Mouse (Mus musculus): ENCODE results near the gene Arhgef1. TPM values are rescaled to one million over a fixed set of nuclear protein-coding genes. Genes with fewer than 3 reads are reported as not detected.
A peak's percentile ranks its signal among the peaks of the same experiment; 100 is the strongest.

Gene Arhgef1
- 100 to 1,000 TPM; 166 to 183 TPM for polyA plus RNA-seq (2017; shearing (Covaris generic))

DNA sequence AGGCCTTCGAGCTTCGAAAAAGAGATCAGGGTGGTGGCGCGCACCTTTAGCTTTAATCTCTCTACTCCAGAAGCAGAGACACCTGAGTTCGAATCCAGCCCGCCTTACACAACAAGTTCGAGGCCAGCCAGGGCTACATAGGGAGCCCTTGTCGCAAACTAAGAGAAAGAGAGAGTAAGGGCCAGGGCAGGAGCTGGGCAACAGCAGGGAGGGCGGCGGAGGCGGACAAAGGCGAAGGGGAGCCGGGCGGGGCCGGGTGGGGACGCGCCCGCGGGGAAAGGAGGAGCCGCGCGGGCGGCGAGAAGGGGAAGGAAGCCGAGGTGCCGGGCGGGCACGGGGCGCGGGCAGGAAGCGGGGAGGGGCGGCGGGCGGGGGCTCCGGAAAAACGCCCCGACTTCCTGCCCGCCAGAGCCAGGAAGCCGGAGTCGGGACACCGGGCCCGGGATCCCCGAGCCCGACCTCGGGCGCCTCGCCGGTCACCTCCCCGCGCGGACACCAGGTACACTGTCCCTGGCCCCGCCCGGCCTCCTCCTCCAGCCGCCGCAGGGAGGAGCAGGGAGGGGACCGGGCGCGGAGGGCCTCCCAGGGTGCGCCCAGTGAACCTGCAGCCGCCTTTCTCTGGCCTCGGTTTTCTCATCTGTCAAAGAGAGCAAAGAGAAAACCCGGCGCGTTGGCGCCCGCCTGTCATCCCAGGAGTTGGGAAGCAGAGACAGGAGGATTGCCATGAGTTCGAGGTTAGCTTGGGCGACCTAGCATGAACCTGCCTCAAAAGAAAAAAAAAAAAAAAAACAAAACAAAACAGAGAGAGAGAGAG, at the start of gene Arhgef1:
Gene Arhgef1 (plus strand): TSS at position 283 of the 814 bp plus-strand sequence.
- ATAC-seq, result peak; percentile 15

DNA sequence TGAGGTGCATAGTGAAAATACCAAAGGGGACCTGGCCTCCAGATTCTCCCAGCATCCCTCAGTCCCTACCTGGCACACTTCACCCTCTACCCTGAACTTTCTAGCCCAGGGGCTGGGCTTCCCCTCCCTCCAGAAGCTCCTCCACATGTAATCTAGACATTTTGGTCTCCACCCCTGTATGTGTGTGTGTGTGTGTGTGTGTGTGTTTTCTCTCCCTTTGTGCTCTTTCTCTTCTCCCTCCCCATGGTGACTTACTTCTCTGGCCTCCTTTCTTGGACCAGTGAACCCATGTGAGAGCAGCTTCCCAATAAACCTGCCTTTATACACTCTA, 49.5 kb upstream of the Arhgef1 start:
- no peak for ATAC-seq

DNA sequence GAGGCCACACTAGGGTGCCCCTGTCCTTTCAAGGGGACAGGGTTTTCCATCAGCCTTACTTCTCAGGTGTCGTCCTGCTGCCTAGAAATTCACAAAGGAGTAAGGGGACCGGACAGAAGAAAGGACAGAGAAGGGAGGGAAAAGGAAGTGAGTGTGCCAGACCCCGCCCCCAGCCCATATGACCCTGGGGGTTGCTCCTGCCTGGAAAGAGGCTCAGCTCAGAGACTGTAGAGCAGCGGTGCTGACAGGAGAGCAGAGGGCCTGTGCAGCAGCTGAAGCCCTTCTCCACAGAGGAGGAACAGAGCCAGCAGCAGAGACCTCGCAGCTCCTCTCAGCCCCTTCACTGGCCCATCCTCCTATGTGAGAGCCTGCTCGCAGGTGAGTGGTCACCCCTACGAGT, 49.0 kb upstream of the Arhgef1 start:
- no peak for ATAC-seq

DNA sequence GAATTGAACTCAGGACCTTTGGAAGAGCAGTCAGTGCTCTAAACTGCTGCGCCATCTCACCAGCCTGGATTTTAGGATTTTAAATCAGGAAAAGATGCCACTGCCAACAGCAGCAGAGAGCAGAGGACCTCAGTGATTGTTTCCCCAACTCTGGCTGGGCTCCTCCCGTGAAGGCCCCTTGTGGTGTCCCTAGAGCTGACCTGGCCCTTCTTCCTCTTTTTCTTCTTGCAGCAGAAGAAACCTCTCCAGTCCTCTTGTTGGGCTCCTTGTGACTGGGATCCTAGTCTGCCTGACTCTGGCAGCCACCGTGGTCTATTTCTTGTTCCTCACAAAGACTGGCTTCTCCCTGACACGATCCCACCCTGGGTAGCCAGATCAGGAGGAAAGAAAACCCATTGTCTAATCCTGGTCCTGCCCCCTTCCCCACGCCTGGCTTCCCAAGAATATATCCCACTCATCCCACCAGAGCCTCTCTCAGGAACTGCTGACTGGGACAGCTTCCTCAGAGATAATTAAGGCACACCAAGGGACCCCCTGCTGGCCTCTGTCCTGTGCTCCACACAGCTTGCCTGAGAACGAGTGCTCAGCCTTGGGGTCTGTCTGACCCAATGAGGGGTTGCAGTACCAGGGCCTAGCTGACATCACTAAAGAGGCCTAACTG, 46.1 kb upstream of the Arhgef1 start:
- no peak for ATAC-seq

DNA sequence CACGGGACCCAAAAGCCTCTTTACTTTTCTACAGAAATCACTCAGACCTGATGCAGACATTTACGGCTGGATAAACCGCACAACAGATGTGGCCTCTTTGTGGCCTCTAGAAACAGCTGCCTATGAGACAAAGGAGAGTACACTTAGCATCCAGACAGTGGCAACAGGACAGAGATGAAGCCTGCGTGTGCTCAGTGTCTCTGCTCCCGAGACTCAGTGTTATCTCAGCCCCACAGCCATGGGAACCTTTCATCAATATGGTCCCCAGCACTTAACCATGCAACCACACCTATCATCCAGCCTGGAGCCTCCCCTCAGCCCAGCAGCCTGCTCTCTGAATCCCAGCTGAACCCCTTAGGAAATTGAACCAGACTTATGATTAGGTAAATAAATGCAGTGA, 43.5 kb upstream of the Arhgef1 start:
- no peak for ATAC-seq

DNA sequence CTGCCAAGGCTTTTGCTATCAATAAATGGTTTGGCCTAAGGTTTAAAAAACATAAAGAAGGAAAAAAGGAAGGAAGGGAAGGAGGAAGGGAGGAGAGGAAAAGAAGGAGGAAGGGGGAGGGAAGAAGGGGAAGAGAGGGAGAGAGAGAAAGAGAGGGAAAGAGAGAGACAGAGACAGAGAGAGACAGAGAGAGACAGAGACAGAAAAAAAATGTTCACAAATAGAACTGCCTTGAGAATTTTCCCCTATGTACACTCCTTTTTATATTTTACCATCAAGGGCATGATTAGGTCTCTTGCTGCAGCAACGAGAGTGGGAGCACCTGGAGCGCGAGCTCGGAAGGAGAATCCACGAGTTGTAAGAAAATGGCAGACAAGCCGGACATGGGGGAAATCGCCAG, 40.8 kb upstream of the Arhgef1 start, which contains the start of gene Gm9844:
Gene Gm9844 (plus strand): TSS at position 301 of the 400 bp plus-strand sequence.
- ATAC-seq, result no peak

DNA sequence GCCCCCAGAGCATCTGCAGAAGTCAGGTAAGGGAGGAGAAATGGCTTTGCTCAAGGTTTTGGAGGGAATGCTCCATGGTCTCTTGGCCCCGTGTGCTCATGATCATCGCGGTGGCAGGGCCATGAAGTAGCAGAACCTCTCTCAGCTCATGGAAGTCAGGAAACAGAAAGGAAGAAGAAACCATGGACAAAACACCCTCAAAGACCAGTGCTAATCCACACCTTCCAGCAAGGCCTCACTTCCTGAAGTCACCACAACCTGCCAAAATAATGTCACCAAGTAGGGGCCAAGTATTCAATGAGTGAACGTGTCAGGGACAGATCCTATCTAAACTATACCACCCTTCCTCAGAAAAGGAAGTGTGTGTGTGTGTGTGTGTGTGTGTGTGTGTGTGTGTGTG, 39.9 kb upstream of the Arhgef1 start:
- no peak for ATAC-seq

DNA sequence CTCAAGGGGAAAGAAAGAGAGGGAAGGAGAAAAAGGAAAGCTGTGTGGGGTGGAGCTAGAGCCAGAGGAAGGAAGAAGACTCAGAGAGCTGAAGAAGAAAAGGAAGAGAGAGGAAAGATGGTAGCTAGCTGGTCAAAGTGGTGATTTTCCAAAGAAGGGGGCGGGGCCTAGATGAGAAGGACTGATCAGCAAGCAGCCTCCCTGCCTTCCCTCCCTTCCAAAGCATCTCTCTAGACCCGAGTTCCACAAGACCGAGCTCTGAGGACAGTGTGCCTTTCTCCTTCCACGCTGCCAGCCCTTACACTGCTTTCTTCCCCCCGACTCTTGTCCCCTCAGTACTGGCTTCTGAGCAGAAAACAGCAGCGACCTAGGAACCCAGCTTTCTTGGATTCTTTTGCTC, 38.6 kb upstream of the Arhgef1 start:
- no peak for ATAC-seq

DNA sequence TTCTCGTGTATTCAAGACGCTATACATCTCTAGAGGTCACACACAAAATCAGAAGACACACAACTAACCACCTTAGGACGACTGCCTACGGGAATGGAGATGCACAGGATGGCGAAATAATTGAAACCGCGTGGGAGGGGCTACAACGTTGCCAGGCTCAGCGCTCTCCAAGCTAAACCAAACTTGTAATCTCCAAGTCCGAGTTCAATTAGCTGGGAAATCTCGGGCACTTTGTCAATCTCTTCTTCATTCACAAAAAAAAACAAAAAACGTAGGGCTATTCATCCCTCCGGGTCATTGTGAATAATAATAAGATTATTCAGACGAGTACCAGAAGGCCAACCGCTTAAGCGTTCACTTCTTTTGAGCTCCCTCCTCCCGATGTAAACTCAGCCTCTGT, 33.6 kb upstream of the Arhgef1 start:
- ATAC-seq, result no peak

DNA sequence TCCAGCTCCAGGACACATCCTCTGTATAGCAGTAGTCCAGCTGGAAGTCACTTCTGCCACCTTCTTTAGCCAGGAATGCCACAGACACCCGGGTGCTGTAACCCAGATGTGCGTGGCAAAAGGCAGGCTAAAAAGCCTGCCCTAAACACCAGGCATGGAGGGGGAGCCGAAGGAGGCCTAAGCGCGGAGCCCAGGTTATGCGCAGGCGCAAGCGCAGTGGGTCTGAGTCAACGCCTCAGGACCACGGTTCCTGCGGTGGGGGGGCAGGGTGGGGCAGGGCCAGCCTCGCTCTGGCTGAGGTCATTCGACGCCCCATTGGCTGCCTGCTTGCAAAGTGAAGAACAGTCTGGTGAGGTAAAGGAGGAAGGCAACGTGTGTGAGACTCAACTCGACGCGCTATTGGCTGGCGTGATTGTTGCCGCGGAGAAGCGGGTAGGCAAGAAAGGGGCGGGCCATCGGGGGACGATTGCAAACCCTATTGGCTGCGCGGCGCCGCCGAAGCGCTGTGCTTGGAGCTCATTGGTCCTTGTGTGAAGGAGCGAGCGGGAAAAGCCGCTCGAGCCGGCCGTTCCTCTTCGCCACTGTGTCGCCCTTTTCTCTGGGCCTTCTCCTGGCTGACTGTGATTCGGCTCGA, 33.1 kb upstream of the Arhgef1 start, which contains the start of the genes Lypd4 and Dmrtc2:
Gene Lypd4 (minus strand): TSS at position 410 of the 634 bp plus-strand sequence.
Gene Dmrtc2 (plus strand): TSS at position 526 of the 634 bp plus-strand sequence.
- ATAC-seq, result no peak

DNA sequence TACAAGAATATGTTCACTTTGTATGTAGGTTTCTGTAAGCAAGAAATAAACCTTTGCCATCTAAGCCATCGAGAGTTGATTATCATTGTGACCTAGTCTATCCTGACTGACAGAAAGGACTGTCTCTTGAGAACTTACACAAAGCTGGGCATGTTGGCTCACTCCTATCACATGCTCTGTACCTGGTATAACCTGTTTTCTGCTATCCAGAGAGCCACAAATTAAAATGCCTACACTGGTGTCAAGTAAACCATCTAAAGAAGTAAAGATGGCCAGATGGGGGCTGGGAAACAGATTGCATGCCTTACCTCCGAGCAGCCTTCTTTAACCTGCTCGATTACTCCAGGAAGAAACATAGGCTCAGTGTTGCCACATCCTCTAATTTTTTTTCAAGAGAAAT, 25.1 kb upstream of the Arhgef1 start:
- no peak for ATAC-seq

DNA sequence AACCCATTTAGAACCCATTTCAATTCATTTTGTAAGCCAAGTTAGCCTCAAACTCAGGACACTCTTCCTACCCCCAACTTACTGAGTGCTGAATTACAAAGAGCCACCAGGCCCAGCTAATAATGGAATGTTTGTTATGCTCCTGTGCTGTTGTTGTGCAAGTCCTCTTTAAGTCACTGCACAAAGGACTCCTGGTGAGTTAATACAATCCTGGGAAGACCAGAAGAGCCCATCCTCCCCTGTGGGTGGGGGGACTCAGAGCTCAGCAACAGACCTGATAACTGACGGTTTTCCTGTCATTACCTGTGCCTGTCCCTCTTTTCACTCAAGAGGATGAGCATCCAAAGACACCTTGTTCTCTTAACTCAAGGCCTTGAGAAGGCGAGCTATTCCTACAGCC, 23.1 kb upstream of the Arhgef1 start:
- ATAC-seq, result no peak

DNA sequence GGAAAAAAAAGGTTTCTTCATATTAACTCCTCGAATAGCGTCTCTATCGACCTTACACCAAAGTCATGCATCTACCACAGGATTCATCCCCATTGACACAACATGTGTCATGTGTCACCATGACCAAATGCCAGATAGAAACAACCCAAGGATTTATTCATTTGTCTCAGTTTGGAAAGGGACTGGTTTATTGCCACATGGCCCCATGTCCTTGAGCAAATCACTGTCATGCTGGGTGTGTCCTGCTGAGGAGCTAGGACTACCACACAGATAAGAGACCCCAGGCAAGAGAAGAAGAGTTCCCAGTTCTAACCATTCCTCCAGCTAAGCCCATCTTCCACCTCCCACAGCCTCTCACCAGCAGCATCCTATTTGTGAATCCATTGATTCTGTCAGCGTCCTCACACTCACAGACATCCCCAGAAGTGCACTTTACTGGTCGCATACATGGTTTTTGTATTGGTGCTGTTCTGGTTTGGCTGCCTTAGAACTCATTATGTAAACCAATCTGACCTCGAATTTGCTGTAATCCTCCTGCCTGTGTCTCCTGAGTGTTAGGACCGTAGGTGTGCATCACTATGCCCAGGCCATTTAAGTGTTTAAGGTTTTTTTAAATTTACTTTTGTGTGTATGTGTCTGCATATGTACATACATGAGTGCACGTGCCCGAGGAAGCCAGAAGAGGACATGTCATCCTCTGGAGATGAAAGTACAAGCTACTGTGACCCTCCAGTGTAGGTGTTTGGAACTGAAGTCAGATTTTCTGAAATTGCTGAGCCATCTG, 20.1 kb upstream of the Arhgef1 start:
- ATAC-seq, result no peak

DNA sequence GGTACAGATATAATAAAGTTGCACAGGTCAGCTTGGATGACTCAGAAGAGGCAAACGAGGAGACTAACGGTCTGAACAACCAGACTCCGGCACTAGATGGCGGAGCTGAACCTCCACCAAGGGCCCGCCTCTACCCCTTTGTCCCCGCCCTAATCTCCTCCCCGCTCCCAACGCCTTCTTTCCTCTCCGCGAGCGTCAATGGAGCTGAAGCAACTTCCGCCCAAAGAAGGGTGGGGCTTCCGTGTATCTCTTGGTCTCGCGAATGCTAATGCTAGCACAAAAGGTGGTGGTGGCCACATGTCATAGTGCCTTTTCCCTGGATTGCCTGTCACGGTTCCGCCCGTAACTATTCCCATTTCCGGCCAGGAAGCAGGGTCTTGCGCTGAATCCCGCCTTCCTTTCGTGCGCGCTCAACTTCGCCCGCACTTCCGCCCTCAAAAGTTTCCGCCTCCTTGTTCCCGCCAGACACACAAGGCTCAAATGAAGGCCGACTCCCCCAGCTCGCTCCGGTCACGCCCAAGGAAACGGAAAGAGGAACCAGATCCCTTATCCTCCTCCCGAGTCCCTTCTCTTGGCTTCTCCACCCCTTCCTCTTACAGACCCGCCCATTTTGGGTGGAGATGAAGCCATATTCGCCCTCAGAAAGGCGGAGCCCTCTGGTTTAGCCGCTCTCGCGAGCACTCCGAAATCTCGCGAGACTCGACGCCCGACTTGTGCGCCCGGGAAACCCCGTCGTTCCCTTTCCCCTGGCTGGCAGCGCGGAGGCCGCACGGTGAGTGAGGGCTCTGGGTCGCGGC, 18.6 kb upstream of the Arhgef1 start, which contains the start of gene Rps19:
Gene Rps19 (plus strand): TSS at position 476 of the 797 bp plus-strand sequence.
- peak; percentile 89 for ATAC-seq

DNA sequence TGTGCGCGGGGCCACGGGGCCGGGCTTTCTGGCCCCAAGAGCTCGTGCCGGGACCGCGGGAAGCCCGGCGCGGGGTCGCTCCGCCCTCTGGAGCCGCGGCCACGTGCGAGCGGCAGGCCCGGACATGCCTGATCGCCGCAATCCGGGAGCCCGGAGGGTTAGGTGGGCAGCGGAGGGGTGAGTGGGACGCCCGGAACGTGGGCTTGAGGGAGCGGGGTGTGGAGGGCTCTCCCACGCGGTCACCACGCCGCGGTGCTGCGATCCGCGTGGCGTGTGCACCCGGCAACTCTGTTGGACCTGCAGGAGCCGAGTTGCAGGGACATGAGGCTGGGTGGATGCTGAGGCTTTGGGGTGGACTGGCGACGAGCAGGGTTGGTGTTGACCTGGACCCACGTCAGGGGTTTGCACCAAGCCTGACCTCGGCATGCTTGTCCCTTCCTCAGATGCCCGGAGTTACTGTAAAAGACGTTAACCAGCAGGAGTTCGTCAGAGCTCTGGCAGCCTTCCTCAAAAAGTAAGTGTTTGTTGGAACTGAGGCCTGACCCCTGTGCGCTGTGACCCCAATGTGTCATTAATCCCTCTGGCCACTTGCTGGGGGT, 17.9 kb upstream of the Arhgef1 start:
- ATAC-seq, result peak; percentile 29

DNA sequence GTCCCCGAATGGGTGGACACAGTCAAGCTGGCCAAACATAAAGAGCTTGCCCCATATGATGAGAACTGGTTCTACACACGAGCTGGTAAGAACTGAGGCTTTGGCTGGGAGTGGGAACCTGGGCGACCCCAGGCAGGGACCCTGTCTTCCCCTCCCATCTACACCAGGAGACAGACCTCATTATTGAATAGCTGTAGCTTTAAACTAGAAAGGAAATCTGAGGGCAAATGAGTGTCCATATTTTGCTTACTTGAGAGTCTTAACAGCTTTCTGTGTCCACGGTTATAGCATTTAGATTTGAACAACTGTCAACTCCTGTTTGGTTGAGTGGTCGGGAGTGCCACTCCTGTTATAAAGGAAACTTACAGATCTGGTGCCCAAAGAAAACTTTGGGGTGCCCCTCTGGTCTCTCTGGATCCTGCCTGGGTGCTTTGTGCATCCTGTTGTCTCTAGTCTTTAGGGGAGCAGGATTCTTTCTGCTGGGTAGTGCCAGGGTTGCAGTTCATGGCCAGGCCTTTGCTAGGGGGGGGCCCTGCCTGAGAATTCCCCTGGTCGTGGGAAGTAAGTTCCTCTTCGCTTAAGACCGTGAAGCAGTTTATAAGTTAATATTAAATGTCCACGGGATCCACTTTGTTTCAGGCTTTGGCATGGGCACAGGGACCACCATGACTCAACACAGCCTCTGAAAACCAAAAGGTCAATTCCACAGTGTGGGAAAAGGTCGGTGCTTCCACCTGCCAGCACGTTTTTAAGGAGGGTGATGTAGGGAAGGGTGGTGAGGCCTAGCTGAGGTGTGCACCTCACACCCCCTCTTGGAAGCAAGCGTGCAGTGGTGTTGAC, 17.0 kb upstream of the Arhgef1 start:
- no peak for ATAC-seq

DNA sequence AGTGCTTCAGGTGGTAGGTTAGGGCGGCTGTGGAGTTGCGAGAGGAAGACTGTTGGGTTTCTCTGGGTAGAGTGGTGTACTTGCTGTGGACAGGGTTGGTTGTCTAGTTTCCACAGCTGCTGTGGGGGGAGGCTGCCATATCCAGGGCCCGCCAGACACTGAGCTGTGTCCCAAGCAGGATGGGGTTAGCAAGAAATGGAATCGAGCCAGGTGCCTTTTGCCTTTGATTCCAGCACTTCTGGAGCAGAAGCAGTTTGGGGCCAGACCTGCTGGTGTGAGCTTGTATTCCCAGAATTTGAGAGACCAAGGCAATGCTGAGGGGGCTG, 16.4 kb upstream of the Arhgef1 start:
- no peak for ATAC-seq

DNA sequence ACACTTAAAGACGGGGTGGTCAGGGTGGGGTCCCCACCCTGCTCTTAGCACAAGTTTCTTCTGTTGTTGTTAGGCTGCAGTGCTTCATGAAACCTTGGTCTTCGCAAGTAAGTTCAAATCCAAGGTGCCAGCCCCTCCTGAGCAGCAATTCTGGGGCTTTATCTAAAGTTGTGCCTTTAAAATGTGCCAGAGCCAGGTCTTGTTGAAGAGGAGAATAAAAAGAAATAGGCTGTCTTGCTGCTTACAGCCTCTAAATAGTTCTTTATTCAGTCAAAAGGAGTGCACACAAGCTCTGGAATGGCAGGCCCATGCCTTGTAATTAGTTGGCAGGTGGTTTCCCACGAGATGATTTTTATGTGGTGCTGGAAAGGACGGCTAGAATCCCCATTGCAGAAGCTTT, 15.6 kb upstream of the Arhgef1 start:
- ATAC-seq, result no peak

DNA sequence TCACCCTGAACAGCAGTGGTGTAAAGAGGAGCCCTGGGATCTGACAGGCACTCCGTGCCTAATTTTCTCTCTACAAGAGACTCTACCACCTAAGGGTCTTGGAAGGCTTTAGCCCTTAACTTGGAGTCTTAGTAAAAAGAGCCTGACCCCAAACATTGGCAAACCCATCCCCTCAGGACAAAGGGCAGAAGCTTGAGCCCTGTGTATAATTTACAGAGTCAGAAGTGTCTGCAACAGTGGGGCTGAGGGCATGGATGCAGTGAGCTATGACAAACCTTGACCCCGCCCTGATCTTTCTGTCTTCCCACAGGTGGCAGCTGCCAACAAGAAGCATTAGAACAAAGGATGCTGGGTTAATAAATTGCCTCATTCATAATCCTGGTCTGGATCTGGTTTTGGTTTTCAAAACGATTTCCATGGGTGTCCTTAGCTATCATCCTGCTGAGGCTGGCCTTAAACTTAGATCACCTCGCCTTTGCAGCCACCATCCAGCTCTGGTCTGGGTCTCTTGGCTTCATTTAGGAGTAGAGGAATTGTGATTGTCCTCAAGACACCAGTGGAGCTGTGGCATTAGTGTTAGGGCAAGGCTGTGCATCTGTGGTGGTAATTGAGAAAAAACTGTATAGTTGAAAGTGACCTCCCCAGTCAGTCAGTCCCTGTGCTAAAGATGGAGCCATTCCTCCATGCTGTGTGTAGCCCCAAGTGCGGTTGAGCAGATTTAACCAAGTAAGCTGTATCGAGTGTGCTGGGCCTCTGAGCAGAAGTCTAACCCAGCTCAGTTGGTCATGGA, 13.1 kb upstream of the Arhgef1 start:
- no peak for ATAC-seq

Data from CD4-positive, CD25-positive, alpha-beta regulatory T cell, adult 4 months (primary cell).